Mouse (Mus musculus) kidney, adult 2 months (tissue): ENCODE results near the gene Slc25a36. TPM values are rescaled to one million over a fixed set of nuclear protein-coding genes. Genes with fewer than 3 reads are reported as not detected.
A peak's percentile ranks its signal among the peaks of the same experiment; 100 is the strongest.

Source experiments
- DNase-seq: peaks from one replicate; pipeline ENCODE4 v3.0.0; 2021
- H3K27ac ChIP-seq: fragments of 200-500 bp; 2 replicates; pipeline ENCODE4 v1.5.1; 2012; ENCODE audit warnings: low read depth, low read length, control low read depth, inconsistent platforms; ENCODE audit not compliant: insufficient read depth
- H3K27me3 ChIP-seq: fragments of 200-500 bp; replicated peaks from 2 replicates; pipeline ENCODE4 v1.6.1; 2012; ENCODE audit warnings: mild to moderate bottlenecking, moderate library complexity, low read length, inconsistent platforms; ENCODE audit not compliant: control insufficient read depth, insufficient read depth
- H3K36me3 ChIP-seq: fragments of 200-500 bp; 2 replicates; pipeline ENCODE4 v1.6.1; 2012; ENCODE audit warnings: mild to moderate bottlenecking, moderate library complexity, low read length, inconsistent platforms; ENCODE audit not compliant: control insufficient read depth, insufficient read depth
- H3K4me1 ChIP-seq: fragments of 200-500 bp; 2 replicates; pipeline ENCODE4 v1.6.1; 2011; ENCODE audit warnings: low read length; ENCODE audit not compliant: control insufficient read depth, insufficient read depth
- H3K4me3 ChIP-seq: fragments of 200-500 bp; 2 replicates; pipeline ENCODE4 v1.5.1; 2011; ENCODE audit warnings: mild to moderate bottlenecking, low read depth, low read length, control low read depth; ENCODE audit not compliant: insufficient read depth
- CTCF ChIP-seq: fragments of 200-500 bp; conservative IDR thresholded peaks from 2 replicates; pipeline ENCODE4 v1.5.1; 2011; ENCODE audit warnings: low read depth, mild to moderate bottlenecking, control low read depth, low read length, moderate library complexity, mixed read lengths; ENCODE audit not compliant: insufficient read depth, insufficient read length
- POLR2A ChIP-seq: fragments of 200-500 bp; IDR thresholded peaks from one replicate; pipeline ENCODE4 v1.6.1; 2011; ENCODE audit warnings: low read depth, low read length, control low read depth
- WGBS: fragments of 180-500 bp; shearing (Covaris S2); methylation state at CpG from one replicate; pipeline ENCODE4 v1.1.7; 2018; 5-methylcytosine and 5-hydroxymethylcytosine counted together
- polyA plus RNA-seq: library from polyadenylated mRNA; depleted of rRNA; stranded (reverse); fragments of >200 nt; gene quantifications from 2 replicates; pipeline ENCODE4 v1.2.3, GENCODE M21; 2012

Gene Slc25a36
- polyA plus RNA-seq, 1 experiment = 45.6 TPM

DNA sequence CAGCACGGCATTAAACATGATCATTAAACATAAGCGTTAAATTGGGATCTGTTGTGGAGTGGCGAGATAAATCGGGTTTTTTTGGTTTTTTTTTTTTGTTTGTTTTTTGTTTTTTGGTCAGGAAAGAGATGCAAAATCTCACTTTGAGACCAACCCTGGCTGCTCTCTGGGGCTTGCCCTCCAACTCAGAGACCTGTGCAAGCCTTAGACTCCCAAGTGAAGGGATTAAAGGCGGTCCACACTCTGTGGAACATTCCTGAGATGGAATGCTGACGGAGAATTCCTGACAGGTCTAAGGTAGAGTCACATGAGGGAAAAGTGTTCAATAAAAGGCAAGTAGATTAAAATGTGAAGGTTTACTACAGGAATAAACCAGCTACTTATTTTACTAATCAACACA, 549 bp upstream of the Slc25a36 start:
- no peaks in the 10 kb centered on the region for H3K27me3 ChIP-seq
- WGBS = 6% methylated on average over 6 of the region's 6 CpGs
- H3K4me1 ChIP-seq = peaks cover 7% of the 10 kb centered on the region
- peak overlapping the region; percentile 95 for H3K27ac ChIP-seq
- H3K36me3 ChIP-seq = no peaks in the 10 kb centered on the region
- H3K4me3 ChIP-seq = peak overlapping the region; percentile 98
- DNase-seq = peak; percentile 62
- TF ChIP-seq CTCF (no peak), POLR2A (no peak)

- DNase-seq = no peak
- Histone ChIP-seq H3K36me3 (no peaks in the 10 kb centered on the region), H3K4me3 (no peak overlapping the region), H3K4me1 (peaks cover 16% of the 10 kb centered on the region), H3K27me3 (no peaks in the 10 kb centered on the region), H3K27ac (no peak overlapping the region)
- TF ChIP-seq CTCF = no peak
- no peak for TF ChIP-seq POLR2A
- 80% methylated on average over 5 of the region's 5 CpGs for WGBS
Observed at GRCm38 (mm10) chr9:97106481-97107160, 4.3 kb downstream of the Slc25a36 start.

DNA sequence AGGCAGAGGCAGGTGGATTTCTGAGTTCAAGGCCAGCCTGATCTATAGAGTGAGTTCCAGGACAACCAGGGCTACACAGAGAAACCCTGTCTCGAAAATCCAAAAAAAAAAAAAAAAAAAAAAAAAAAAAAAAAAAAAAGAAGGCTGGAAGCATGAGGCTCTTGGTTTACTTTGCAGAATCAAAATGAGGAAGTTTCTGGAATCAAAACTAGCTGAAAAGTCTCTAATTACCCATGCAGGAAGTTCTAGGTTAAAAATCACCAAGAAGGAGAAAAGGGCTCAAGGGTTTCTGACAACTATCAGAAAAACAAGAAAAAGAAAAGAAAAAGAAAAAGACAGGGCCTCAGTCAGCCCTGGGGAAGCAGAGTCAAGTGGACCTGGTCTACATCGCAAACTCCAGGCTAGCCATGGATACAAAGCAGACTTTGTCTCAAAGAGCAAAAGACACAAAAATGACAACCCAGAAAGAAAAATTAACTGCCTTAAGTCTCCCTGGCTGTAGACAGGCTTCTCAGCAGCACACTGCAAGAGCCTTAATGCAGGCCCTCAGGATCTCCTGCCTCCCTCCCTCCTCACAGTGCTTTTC, 5.5 kb downstream of the Slc25a36 start:
- no peaks in the 10 kb centered on the region for H3K27me3 ChIP-seq
- peak overlapping the region; percentile 26; the same call in 1 of the 2 replicates for H3K27ac ChIP-seq
- TF ChIP-seq POLR2A (no peak), CTCF (no peak)
- H3K4me3 ChIP-seq = no peak overlapping the region
- peak; percentile 42 for DNase-seq
- 44% methylated on average over 2 of the region's 2 CpGs for WGBS
- H3K4me1 ChIP-seq = peaks cover 16% of the 10 kb centered on the region
- no peaks in the 10 kb centered on the region for H3K36me3 ChIP-seq

GRCm38 (mm10) chr9:97103376-97104061, 7.4 kb downstream of the Slc25a36 start:
- Histone ChIP-seq H3K27me3 (no peaks in the 10 kb centered on the region), H3K4me1 (peaks cover 14% of the 10 kb centered on the region), H3K4me3 (no peak overlapping the region), H3K36me3 (peaks cover 2% of the 10 kb centered on the region; the same call in 1 of the 2 replicates), H3K27ac (no peak overlapping the region)
- 53% methylated on average over 2 of the region's 2 CpGs for WGBS
- no peak for TF ChIP-seq CTCF
- no peak for TF ChIP-seq POLR2A
- no peak for DNase-seq

DNA sequence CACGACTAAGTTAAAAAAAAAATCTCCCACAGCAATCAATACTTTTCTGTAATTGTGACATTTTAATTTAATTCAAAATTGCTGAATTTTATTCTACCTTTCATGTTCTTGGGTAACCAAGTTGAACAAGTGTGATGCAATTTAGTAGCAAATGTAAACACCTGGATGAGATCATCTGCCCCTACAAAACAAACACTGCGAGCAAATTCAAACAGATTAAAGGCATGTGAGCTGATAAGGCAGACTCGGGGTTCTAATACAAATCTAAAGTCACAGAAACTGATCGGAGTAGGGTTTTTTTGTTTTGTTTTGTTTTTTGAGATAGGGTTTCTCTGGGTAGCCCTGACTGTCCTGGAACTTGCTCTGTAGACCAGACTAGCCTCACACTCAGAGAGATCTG, 12.0 kb downstream of the Slc25a36 start:
- Histone ChIP-seq H3K27me3 (no peaks in the 10 kb centered on the region), H3K36me3 (peaks cover 7% of the 10 kb centered on the region), H3K27ac (no peak overlapping the region), H3K4me3 (no peak overlapping the region), H3K4me1 (no peaks in the 10 kb centered on the region; the same call in 1 of the 2 replicates)
- TF ChIP-seq POLR2A (no peak), CTCF (no peak)
- no peak for DNase-seq
- WGBS = 74% methylated on average over 4 of the region's 4 CpGs

DNA sequence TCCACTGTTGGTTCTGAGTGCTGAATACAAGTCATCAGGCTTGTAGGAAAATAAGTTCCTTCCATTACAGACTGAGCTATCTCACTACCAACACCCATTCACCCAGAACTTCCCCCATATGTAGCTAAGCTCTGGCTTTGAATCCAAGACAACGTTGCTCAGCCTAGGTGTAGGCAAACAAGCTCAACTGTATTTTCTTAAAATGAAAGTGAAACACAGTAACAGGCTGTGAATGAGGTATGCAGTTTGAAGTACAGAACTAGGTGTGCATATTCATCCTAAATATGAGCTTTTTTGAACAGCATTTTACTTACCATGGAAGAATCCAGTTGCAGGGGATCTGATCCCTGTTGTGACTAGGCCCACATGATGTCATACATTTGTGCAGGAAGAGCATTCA, 14.8 kb downstream of the Slc25a36 start:
- Histone ChIP-seq H3K4me1 (no peaks in the 10 kb centered on the region), H3K27ac (no peak overlapping the region), H3K36me3 (peaks cover 8% of the 10 kb centered on the region), H3K4me3 (no peak overlapping the region), H3K27me3 (no peaks in the 10 kb centered on the region)
- DNase-seq = no peak
- no peak for TF ChIP-seq POLR2A
- TF ChIP-seq CTCF = no peak
- WGBS = 87% methylated on average over 1 of the region's 1 CpGs

GRCm38 (mm10) chr9:97087850-97088249, 23.1 kb downstream of the Slc25a36 start:
- H3K27ac ChIP-seq = no peak overlapping the region
- TF ChIP-seq CTCF = no peak
- no peak for TF ChIP-seq POLR2A
- no peak for DNase-seq
- peaks cover 5% of the 10 kb centered on the region for H3K36me3 ChIP-seq
- H3K27me3 ChIP-seq = no peaks in the 10 kb centered on the region
- H3K4me1 ChIP-seq = no peaks in the 10 kb centered on the region
- H3K4me3 ChIP-seq = no peak overlapping the region
